Mouse (Mus musculus): ENCODE data around the gene Kl. TPM values are rescaled to one million over a fixed set of nuclear protein-coding genes. Genes with fewer than 3 reads are reported as not detected.

Gene Kl
- total and polyA plus RNA-seq, 2 experiments = not detected

DNA sequence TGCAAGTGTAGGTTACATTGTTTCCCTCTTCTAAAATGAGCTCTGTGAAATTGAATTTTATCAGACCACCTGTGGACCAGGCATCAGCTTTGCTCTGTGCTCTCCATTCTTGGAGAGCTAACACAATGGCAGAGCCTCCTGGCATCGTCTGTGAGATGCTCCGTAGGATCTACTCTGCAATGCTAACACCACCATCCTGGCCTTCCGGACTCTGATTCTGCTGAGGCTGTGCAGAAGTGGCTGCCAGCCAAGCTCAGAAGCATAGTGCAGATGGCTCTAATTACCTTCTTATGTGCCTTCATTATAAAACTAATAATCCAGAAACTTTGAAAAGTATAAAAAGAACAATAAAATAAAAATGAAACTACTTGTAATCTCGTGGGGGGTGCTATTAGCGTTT, 16.2 kb upstream of the Kl start:
- no peak for TF ChIP-seq CTCF (IDR thresholded peaks at IDR 0.05; ENCODE audit: low read depth, low read length)
- no peak for TF ChIP-seq POLR2A (IDR thresholded peaks at IDR 0.05; ENCODE audit: extremely low read depth, insufficient read depth, low read length)
- no peak for DNase-seq (ENCODE audit: extremely low read depth, low read depth, low spot score)
- H3K4me3 ChIP-seq (ENCODE audit: insufficient read depth, low read depth, low read length) = no peak overlapping the region
- no peaks in the 10 kb centered on the region for H3K79me2 ChIP-seq (ENCODE audit: control insufficient read depth, insufficient read depth, low read length)
- H3K36me3 ChIP-seq (ENCODE audit: control insufficient read depth, insufficient read depth, low read length) = no peaks in the 10 kb centered on the region
- H3K27ac ChIP-seq (replicated peaks; ENCODE audit: insufficient read depth, low read depth, low read length) = no peak overlapping the region
- peaks cover 5% of the 10 kb centered on the region; the same call in 1 of the 2 replicates for H3K4me1 ChIP-seq (ENCODE audit: control insufficient read depth, insufficient read depth, low read length)
- 58% methylated on average over 5 of the region's 5 CpGs for WGBS
- H3K27me3 ChIP-seq (ENCODE audit: control insufficient read depth, insufficient read depth, low read length) = no peaks in the 10 kb centered on the region
- H3K9ac ChIP-seq (ENCODE audit: low read depth, low read length) = no peak overlapping the region

DNA sequence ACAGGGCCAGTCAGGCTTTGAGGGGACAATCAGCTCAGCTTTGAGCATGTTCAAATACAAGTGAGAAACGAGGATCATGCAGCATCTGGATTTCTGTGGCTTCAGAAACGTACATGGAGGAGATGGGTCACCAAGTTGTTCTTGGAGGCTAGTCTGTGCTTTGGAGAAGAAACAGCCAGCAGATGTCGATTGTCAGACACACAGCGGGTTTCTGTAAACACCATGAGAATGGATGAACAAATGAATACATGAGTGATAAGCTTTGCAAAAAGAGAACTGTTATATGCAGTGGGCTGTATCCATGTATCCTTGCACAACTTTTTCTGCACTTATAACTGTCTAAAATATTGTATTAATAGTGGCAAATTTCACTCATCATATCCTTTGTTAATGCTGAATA, 15.6 kb upstream of the Kl start:
- TF ChIP-seq POLR2A (IDR thresholded peaks at IDR 0.05; ENCODE audit: extremely low read depth, insufficient read depth, low read length) (no peak), CTCF (IDR thresholded peaks at IDR 0.05; ENCODE audit: low read depth, low read length) (no peak)
- H3K79me2 ChIP-seq (ENCODE audit: control insufficient read depth, insufficient read depth, low read length) = no peaks in the 10 kb centered on the region
- H3K4me3 ChIP-seq (ENCODE audit: insufficient read depth, low read depth, low read length) = no peak overlapping the region
- 67% methylated on average over 4 of the region's 4 CpGs for WGBS
- H3K36me3 ChIP-seq (ENCODE audit: control insufficient read depth, insufficient read depth, low read length) = no peaks in the 10 kb centered on the region
- no peak overlapping the region for H3K9ac ChIP-seq (ENCODE audit: low read depth, low read length)
- peaks cover 5% of the 10 kb centered on the region; the same call in 1 of the 2 replicates for H3K4me1 ChIP-seq (ENCODE audit: control insufficient read depth, insufficient read depth, low read length)
- DNase-seq (ENCODE audit: extremely low read depth, low read depth, low spot score) = no peak
- no peaks in the 10 kb centered on the region for H3K27me3 ChIP-seq (ENCODE audit: control insufficient read depth, insufficient read depth, low read length)
- H3K27ac ChIP-seq (replicated peaks; ENCODE audit: insufficient read depth, low read depth, low read length) = no peak overlapping the region

DNA sequence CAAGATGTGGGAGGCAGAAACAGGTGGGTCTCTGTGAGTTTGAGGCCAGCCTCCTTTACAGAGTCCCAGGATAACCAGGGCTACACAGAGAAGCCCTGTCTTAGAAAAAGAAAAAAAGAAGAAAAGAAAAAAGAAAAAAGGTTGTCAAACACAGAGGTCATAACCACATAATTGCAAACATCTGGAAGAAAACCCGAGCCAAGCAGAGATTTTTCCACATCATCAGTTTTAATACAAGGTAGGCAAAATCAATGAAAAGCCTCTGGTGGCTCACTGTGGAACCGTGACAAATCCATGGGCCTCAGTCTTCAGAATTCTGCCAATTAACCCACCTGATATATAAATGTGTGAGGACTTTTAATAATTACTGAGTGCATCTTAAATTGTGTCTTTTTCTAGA, 14.9 kb upstream of the Kl start:
- TF ChIP-seq CTCF (IDR thresholded peaks at IDR 0.05; ENCODE audit: low read depth, low read length) (no peak), POLR2A (IDR thresholded peaks at IDR 0.05; ENCODE audit: extremely low read depth, insufficient read depth, low read length) (no peak)
- DNase-seq (ENCODE audit: extremely low read depth, low read depth, low spot score) = no peak
- 82% methylated on average over 2 of the region's 2 CpGs for WGBS
- Histone ChIP-seq H3K27me3 (ENCODE audit: control insufficient read depth, insufficient read depth, low read length) (no peaks in the 10 kb centered on the region), H3K4me3 (ENCODE audit: insufficient read depth, low read depth, low read length) (no peak overlapping the region), H3K36me3 (ENCODE audit: control insufficient read depth, insufficient read depth, low read length) (no peaks in the 10 kb centered on the region), H3K9ac (ENCODE audit: low read depth, low read length) (no peak overlapping the region), H3K27ac (replicated peaks; ENCODE audit: insufficient read depth, low read depth, low read length) (no peak overlapping the region), H3K79me2 (ENCODE audit: control insufficient read depth, insufficient read depth, low read length) (no peaks in the 10 kb centered on the region), H3K4me1 (ENCODE audit: control insufficient read depth, insufficient read depth, low read length) (peaks cover 3% of the 10 kb centered on the region; the same call in 1 of the 2 replicates)

DNA sequence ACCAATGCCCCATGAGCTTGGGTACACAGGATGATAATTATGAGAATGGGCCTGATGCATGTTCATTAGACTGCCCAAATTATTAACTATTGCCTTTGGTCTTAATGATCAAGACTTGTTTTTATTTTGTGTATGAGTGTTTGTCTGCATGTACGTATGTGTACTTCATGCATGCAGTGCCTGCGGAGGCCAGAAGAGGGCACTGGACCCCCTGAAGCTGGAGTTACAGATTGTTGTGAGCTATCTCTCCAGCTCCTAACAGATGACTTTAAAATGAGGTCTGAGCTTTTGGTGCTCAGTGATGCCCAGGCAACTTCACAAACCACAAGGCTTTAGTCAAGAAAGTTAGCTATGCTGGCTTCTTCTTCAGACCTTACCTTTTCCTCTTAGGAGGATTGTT, 6.8 kb upstream of the Kl start:
- no peak for DNase-seq (ENCODE audit: extremely low read depth, low read depth, low spot score)
- no peaks in the 10 kb centered on the region for H3K36me3 ChIP-seq (ENCODE audit: control insufficient read depth, insufficient read depth, low read length)
- no peaks in the 10 kb centered on the region for H3K4me1 ChIP-seq (ENCODE audit: control insufficient read depth, insufficient read depth, low read length)
- no peaks in the 10 kb centered on the region for H3K79me2 ChIP-seq (ENCODE audit: control insufficient read depth, insufficient read depth, low read length)
- 91% methylated on average over 2 of the region's 2 CpGs for WGBS
- H3K27ac ChIP-seq (replicated peaks; ENCODE audit: insufficient read depth, low read depth, low read length) = no peak overlapping the region
- H3K4me3 ChIP-seq (ENCODE audit: insufficient read depth, low read depth, low read length) = no peak overlapping the region
- H3K9ac ChIP-seq (ENCODE audit: low read depth, low read length) = no peak overlapping the region
- H3K27me3 ChIP-seq (ENCODE audit: control insufficient read depth, insufficient read depth, low read length) = no peaks in the 10 kb centered on the region
- TF ChIP-seq POLR2A (IDR thresholded peaks at IDR 0.05; ENCODE audit: extremely low read depth, insufficient read depth, low read length) (no peak), CTCF (IDR thresholded peaks at IDR 0.05; ENCODE audit: low read depth, low read length) (no peak)

DNA sequence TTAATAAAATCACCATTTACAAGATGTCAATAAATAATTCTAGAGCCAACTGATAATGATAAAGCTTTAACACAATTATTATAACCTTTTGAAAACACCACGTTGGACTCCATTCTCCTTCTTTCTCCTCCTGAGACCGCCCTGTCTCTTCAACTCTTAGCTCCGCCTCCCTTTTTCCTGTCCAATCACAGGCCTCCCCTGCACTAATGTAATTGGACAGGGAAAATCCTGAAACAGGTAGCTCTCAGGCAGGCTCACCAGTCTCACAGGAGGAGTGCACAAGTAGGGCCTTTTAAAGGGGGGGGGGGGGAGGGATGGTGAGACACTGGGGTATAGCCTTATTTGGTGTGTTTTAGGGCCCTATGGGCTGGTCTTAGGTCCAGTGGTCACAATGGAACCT, 3.3 kb upstream of the Kl start:
- Histone ChIP-seq H3K4me1 (ENCODE audit: control insufficient read depth, insufficient read depth, low read length) (no peaks in the 10 kb centered on the region), H3K9ac (ENCODE audit: low read depth, low read length) (no peak overlapping the region), H3K27me3 (ENCODE audit: control insufficient read depth, insufficient read depth, low read length) (no peaks in the 10 kb centered on the region), H3K36me3 (ENCODE audit: control insufficient read depth, insufficient read depth, low read length) (no peaks in the 10 kb centered on the region), H3K79me2 (ENCODE audit: control insufficient read depth, insufficient read depth, low read length) (no peaks in the 10 kb centered on the region), H3K4me3 (ENCODE audit: insufficient read depth, low read depth, low read length) (no peak overlapping the region), H3K27ac (replicated peaks; ENCODE audit: insufficient read depth, low read depth, low read length) (no peak overlapping the region)
- no peak for TF ChIP-seq CTCF (IDR thresholded peaks at IDR 0.05; ENCODE audit: low read depth, low read length)
- no peak for TF ChIP-seq POLR2A (IDR thresholded peaks at IDR 0.05; ENCODE audit: extremely low read depth, insufficient read depth, low read length)
- 83% methylated on average over 3 of the region's 3 CpGs for WGBS
- DNase-seq (ENCODE audit: extremely low read depth, low read depth, low spot score) = no peak

DNA sequence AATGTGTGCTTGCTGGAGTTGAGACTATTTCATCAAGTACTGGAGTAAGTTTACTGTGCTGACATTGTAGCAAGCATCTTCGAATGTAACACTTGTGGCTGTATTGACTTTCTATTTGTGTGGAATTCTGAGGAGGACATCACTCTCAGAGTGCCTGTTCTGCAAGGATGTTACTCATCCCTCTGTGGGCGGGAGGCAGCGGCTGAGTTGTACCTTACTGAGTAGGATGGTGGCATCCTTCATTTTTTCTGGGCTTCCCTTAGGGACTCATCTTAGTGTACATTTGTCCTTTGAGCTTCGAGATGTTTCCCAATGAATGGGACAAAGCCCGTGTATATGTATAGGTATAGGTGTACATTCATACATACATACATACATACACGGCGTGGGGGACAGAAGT, 1.1 kb upstream of the Kl start:
- no peaks in the 10 kb centered on the region for H3K4me1 ChIP-seq (ENCODE audit: control insufficient read depth, insufficient read depth, low read length)
- H3K36me3 ChIP-seq (ENCODE audit: control insufficient read depth, insufficient read depth, low read length) = no peaks in the 10 kb centered on the region
- TF ChIP-seq POLR2A (IDR thresholded peaks at IDR 0.05; ENCODE audit: extremely low read depth, insufficient read depth, low read length) (no peak), CTCF (IDR thresholded peaks at IDR 0.05; ENCODE audit: low read depth, low read length) (no peak)
- no peak overlapping the region for H3K4me3 ChIP-seq (ENCODE audit: insufficient read depth, low read depth, low read length)
- H3K27me3 ChIP-seq (ENCODE audit: control insufficient read depth, insufficient read depth, low read length) = no peaks in the 10 kb centered on the region
- no peak overlapping the region for H3K27ac ChIP-seq (replicated peaks; ENCODE audit: insufficient read depth, low read depth, low read length)
- H3K9ac ChIP-seq (ENCODE audit: low read depth, low read length) = no peak overlapping the region
- no peaks in the 10 kb centered on the region for H3K79me2 ChIP-seq (ENCODE audit: control insufficient read depth, insufficient read depth, low read length)
- 89% methylated on average over 7 of the region's 7 CpGs for WGBS
- DNase-seq (ENCODE audit: extremely low read depth, low read depth, low spot score) = no peak

Data from liver, adult 2 months (tissue).